Mouse (Mus musculus): Measurements from ENCODE around the gene Polr2l.

DNA sequence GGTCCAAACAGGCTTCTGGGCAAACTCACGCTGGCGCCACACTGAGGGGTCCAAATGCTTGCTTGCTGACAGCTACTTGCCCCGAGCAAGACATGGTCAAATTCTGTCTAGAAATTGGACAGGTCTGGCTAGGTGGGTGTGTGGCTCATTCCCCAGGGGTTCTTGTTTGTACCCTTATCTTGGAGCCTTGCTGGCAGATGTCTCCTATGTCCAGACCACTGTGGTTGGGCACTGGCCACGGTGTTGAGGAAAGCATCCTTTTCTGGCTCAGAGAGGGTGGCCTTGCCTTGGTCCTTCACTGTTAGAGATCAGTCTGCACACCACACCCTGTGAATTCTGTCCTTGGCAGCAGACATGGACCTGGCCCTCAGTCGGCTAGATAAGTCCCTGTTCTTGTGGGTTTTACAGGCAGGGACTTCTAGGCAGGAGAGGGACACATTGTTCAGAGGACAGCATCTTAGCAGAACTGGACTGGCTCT is 3.4 kb upstream of the Polr2l start:
- TF ChIP-seq CTCF (IDR thresholded peaks at IDR 0.05; ENCODE audit: control insufficient read depth, insufficient read depth, insufficient replicate concordance, low read depth, low read length) (no peak), POLR2A (IDR thresholded peaks at IDR 0.05; ENCODE audit: control insufficient read depth, low read depth, low read length) (no peak)
